Mouse (Mus musculus) E14TG2a.4 (cell line): ENCODE measurements around the gene Adamtsl1.

Experiments
- CTCF ChIP-seq: conservative IDR thresholded peaks from 2 replicates; pipeline ENCODE4 v1.5.1; 2014; ENCODE audit warnings: low read length
- NANOG ChIP-seq: IDR thresholded peaks from 2 replicates; pipeline ENCODE4 v1.6.1; 2014; ENCODE audit warnings: borderline replicate concordance, low read length, mixed read lengths
- POU5F1 ChIP-seq: IDR thresholded peaks from 2 replicates; pipeline ENCODE4 v1.6.1; 2014; ENCODE audit warnings: low read length, borderline replicate concordance

DNA sequence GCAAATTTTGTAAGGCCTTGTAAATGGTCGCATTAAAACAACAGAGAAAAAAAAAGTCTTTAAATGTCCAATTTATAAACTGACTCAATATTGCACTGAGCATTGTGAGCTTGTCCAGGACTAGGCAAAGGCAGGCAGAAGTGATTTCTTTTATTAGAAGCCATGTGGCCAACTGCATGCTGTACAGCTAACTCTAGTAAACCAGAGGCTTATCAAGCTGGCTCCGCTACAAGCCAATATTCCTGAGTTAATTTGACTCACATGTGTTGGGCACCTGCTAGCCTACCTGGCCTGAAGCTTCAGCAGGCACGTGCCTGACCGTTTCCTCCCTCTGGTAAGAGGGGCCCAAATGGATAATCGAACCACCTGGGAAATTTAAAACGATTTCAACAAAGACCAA, 881.7 kb downstream of the Adamtsl1 start:
- TF ChIP-seq POU5F1 (no peak), CTCF (no peak), NANOG (no peak)
